21 mouse cellular contexts compared by ENCODE assay signal in the genomic region with DNA sequence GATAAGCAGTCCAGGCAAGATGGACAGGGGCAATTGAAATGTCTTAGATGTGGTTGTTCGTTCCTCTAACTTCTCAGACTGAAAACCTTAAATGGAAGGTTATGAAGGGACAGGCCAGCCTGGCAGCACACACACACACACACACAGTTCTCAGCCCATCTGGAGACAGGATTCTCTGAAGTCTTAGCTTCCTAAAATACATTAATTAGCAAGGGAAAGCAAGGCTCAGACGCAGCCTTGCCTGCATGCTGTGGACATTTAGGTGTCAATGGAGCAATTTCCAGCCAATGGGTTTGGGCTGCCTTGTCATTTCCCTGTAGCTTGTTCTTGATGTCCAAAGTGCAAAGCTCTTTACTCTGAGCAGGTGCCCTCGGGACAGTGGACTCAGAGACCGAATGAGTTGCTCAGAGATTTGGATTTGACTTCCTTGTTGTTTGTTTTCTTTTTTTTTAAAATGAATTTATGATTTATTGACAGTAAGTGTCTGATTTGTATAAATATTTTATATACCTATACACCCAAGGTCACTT.
"Had no signal": no experiment of that assay in that cellular context is flagged by ENCODE, and none has a peak within 500 bp of the region (broad histone marks: within the 10 kb centered on the region; RNA-seq: fewer than 3 reads in every experiment).

No protein-coding gene starts in this region.

- ATAC-seq: liver, postnatal 0 days; lung, postnatal 0 days; midbrain, embryonic 15.5 days had no signal

- H3K27me3 ChIP-seq: limb, embryonic 12.5 days; limb, embryonic 15.5 days; midbrain, embryonic 12.5 days; midbrain, embryonic 15.5 days; neural tube, embryonic 12.5 days; neural tube, embryonic 15.5 days had no signal

- H3K36me3 ChIP-seq: limb, embryonic 12.5 days; limb, embryonic 15.5 days; midbrain, embryonic 12.5 days; midbrain, embryonic 15.5 days; neural tube, embryonic 12.5 days; neural tube, embryonic 15.5 days had no signal

- H3K9ac ChIP-seq: limb, embryonic 12.5 days; limb, embryonic 15.5 days; liver, embryonic 14.5 days; liver, postnatal 0 days; lung, embryonic 14.5 days; midbrain, embryonic 12.5 days; midbrain, embryonic 15.5 days; neural tube, embryonic 12.5 days; neural tube, embryonic 15.5 days had no signal

- H3K4me2 ChIP-seq: limb, embryonic 12.5 days; limb, embryonic 15.5 days; liver, embryonic 11.5 days; lung, embryonic 14.5 days; midbrain, embryonic 12.5 days; midbrain, embryonic 15.5 days; neural tube, embryonic 12.5 days; neural tube, embryonic 15.5 days had no signal

- H3K9me3 ChIP-seq: limb, embryonic 12.5 days; limb, embryonic 15.5 days; midbrain, embryonic 12.5 days; midbrain, embryonic 15.5 days; neural tube, embryonic 12.5 days; neural tube, embryonic 15.5 days had no signal

- H3K4me3 ChIP-seq: left cerebral cortex, adult 2 months; limb, embryonic 12.5 days; limb, embryonic 15.5 days; midbrain, embryonic 12.5 days; midbrain, embryonic 15.5 days; neural tube, embryonic 12.5 days; neural tube, embryonic 15.5 days had no signal

- H3K4me1 ChIP-seq: limb, embryonic 12.5 days; limb, embryonic 15.5 days; midbrain, embryonic 12.5 days; midbrain, embryonic 15.5 days; neural tube, embryonic 12.5 days had no signal

- DNase-seq: kidney, adult 18-20 months; kidney, postnatal 10 days; kidney, postnatal 4 days; left cerebral cortex, postnatal 4 days; liver, postnatal 0 days; lung, embryonic 14.5 days; retina, postnatal 1 day; right cerebral cortex, postnatal 25 days; thymus, adult 18-20 months; thymus, postnatal 36 days had no signal

- H3K27ac ChIP-seq: left cerebral cortex, adult 2 months; limb, embryonic 12.5 days; limb, embryonic 15.5 days; liver, embryonic 14.5 days; macrophage; midbrain, embryonic 12.5 days; midbrain, embryonic 15.5 days; neural tube, embryonic 12.5 days; neural tube, embryonic 15.5 days had no signal
